Mouse (Mus musculus): ENCODE data around the gene Fam208a. TPM values are rescaled to one million over a fixed set of nuclear protein-coding genes. Genes with fewer than 3 reads are reported as not detected.

Fam208a gene
- polyA plus RNA-seq (2014; fragmentation: Illumina TruSeq; extraction: RNeasy Lipid Tissue Mini Kit (QIAGEN cat#74804); ENCODE audit: low read depth, low replicate concordance) = 70.0 TPM

DNA sequence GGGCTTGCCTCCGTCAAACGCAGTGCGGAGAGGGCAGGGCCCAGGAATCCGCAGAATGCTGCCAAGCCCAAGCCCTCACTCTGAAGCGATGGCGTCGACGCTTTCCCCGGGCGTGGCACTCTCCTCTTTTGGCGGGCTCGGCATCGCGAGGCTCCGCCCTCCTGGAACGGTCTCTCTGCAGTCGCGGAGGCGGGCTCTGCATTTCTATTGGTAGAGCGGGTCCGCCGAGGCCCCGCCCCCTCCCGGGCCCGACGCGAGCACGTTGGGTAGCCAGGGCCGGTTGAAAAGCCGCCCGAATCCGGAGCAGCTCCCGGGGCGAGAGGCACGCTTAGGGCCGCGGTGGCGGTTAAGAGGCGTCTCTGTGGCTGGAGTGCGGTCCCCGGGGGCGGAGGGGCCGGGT, at the start of gene Fam208a:
Fam208a (plus strand) TSS at position 262 of the 400 bp plus-strand sequence.

DNA sequence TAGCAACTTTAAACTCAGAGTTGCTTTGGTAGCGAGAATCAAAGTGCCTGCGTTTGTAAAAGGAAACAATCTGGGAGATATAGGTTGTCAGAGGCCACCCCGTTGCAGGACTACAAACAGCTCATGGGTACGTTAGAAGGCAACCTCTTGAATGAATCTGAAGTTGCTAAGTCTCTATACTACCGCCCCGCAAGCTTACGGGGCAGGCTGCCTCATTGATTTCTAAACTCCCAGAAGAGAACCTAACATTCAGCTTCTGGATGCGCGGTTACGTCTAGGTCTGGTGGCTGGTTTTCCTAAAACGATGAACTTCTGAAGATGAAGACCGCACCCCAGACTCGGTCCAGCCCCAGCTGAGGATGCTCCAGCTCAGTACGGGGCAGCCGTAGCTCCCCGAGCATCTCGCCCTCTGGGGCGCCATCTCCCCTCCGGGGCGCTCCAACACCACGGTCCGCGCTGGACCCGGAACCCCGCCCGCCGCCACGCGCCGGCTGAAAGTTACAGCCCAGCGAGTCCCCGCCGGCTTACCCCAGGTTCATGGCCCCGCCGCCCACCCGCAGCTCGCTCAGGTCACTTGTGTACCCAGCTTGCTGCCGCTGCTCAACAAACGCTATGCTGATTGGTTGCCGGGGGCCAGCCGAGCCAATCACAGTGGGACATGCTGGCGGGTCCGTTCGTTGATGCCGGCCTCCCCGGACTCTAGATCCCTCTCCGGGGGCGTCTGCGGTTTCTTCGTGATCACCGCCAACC, 79.4 kb downstream of the Fam208a start, which contains the start of gene Ccdc66:
Ccdc66 (minus strand) TSS at position 567 of the 750 bp plus-strand sequence.

Other genes with a start within 250 kb of the Fam208a start
- 27.5 TPM for gene Ccdc66, start 79.6 kb downstream of the Fam208a start, polyA plus RNA-seq (2014; fragmentation: Illumina TruSeq; extraction: RNeasy Lipid Tissue Mini Kit (QIAGEN cat#74804); ENCODE audit: low read depth, low replicate concordance)
- gene Erc2, start 193.6 kb downstream of the Fam208a start, polyA plus RNA-seq (2014; fragmentation: Illumina TruSeq; extraction: RNeasy Lipid Tissue Mini Kit (QIAGEN cat#74804); ENCODE audit: low read depth, low replicate concordance) = 10.4 TPM